Mouse (Mus musculus): Measurements from ENCODE around the gene Kiss1r.
"Not testable (repeated sequence)": the region's sequence is repeated elsewhere in the genome, so short reads cannot be mapped to it uniquely, and the experiment has no call there.

Gene Kiss1r

DNA sequence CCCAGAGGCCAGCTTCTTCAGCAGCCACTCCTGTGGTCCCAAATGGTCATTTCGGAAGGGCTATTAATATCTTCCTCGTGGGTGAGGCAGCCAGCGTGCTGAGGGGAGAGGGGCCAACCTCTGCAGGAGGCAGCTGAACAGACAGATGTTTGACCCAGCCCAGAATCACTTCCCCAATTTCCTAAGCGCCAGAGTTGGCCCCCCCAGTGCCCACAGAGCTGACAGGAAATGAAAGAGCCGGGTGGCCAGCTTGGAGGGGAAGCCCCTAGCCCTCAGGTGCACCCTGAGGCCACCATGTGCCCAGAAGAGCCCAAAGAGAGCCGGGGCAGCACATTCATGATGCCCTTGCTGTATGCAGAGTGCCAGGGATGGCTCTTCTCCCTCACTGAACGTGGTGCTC lies 24.0 kb downstream of the Kiss1r start:
- DNase-seq (ENCODE audit: low spot score): no peak

DNA sequence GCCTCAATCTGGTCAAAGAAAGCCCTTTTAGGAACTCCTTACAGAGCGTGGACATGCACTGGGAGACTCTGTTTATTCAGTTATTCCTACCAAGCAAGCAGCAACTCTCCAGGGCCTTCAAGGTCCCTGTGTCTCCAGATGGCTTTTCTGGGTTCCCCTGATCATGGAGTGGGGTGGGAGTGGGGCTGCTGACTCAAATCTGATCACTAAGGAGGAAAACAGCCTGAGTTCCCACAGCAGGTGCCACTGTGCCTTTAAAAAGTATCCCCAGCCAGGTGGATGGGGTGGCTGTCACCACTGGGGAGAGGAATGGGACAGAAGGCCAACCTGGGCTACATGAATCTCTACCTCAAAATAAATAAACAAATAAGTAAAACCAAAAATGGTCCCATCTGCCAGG lies 26.2 kb downstream of the Kiss1r start:
- no peak for DNase-seq (ENCODE audit: low spot score)

DNA sequence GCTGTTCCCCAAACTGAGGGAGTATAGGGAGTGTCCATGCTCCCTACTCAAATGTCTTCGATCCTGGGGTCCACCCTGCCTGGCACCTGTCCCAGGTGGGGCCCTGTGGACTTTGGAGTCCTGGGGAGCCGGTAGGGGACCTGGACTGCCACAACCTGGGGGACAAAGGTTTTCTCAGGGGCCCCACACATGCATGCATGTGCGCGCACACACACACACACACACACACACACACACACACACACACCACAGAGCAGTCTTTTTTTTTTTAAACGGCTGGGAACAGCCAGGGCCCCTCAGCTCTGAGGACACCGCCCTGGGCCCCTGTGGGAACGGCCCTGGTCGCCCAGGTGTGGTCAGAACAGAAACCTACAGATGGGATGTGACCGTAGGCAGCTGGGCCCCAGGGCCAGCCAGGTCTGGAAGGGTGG lies 26.7 kb downstream of the Kiss1r start:
- DNase-seq (ENCODE audit: low spot score): no peak

DNA sequence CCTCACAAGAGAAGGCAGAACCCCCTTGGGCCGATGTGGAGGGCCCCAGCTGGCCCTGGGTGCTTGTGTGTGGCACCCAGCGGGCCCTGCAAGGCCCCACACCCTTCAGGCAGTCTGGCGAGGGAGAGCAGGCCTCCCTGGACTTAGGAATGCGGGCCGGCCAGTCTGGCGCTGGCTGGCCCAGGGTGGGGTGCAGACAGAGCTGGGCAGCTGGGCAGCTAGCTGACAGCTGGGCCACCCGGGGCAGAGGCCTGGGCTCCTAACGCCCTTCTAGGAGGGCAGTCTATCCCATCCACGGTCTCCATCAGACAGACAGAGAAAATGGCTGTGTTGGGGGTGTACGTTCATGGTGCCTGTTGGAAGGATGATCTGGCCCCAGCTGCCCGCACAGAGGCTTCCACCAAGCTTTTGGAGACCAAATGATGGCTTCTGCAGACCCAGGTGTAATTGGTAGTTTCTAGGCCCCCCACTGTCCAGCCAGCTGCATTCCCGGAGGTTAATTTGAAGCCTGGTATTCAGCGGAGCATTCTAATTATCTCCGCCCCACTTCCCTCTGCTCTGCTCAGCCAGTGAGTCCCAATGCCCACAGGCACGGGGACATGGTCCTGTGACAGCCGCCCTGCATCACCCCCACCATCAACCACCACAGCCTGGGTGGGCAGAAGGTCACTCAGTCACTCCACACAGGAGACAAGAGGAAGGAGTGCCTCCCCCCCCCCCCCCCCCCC lies 28.9 kb downstream of the Kiss1r start:
- peak; percentile 50 for DNase-seq (ENCODE audit: low spot score)

DNA sequence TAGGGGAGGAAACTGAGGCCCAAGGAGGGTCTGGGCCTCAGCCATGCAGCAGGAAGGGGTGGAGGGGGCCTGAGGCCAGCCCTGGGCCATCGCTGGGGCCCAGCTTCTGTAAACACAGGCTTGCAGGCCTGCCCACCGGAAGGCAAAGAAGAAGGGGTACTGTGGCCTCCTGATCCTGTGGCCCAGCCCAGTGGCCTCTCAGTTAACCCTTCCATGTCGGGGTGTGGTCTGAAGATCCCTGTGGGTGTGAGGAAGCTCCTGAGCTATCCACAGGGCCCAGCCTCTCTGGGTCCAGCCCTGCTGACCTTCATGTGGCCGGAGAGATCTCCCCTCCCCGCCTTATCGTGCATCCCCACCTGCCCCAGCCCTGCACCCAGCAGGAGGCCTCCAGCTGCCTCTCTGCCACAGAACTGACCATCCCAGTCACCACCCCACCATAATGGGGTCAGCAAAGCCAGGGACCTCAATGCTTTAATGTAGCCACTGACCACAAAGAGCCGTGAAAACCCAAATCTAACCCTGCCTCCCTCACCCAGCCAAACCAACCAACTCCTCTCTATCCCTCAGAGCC lies 30.1 kb downstream of the Kiss1r start:
- DNase-seq (ENCODE audit: low spot score): peak; percentile 84

DNA sequence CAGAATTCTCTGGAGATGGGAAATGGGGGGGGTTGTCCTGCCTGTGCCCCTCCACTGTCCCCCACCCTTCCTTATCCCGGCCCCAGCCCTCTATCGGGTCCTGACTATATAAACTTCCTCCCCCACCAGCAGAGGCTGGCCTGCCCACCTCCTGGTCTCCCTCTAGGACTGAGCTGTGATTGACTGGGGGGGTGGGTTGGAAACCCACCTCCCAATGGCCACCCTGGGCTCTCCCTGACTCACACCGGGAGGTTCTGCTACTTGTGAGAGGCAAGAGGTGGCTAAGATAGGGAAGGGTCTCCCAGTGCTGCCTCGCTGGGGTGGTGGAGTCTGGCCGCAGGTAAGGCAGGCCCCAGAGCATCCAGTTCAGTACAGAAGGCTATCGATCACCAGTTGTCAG lies 30.7 kb downstream of the Kiss1r start:
- DNase-seq (ENCODE audit: low spot score): no peak

DNA sequence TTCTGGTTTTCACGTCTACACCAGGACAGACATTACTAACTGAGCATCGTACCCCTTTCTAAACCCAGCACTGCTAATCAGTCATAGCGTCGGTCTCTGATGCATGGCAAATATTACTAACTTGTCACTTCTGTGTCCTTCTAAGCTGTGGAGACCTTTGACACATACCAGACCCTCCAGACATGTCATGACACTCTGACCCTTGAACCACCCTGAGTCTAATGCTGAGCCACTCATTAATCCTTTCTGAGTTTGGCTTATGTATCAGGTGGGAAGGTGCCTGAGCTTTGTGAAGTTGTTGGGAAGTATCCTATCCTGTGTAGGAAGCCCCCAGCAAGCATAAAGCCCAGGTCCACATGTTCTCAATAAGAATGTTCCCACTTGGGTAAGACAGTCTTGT lies 33.1 kb downstream of the Kiss1r start:
- peak; percentile 79 for DNase-seq (ENCODE audit: low spot score)

DNA sequence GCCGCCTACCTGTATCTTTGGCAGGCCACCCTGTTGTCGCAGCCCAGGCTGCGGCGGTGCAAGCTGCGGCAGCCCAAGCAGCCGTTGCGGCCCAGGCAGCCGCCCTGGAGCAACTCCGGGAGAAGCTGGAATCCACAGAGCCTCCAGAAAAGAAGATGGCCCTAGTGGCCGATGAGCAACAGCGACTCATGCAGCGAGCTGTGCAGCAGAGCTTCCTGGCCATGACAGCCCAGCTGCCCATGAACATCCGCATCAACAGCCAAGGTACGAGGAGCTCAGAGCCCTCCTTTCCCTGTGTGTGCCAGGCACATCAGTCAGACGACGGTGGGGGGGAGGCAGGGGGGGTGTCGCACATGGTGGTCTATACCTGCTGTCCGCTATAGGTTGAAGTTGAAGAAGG lies 33.9 kb downstream of the Kiss1r start:
- DNase-seq (ENCODE audit: low spot score): no peak

DNA sequence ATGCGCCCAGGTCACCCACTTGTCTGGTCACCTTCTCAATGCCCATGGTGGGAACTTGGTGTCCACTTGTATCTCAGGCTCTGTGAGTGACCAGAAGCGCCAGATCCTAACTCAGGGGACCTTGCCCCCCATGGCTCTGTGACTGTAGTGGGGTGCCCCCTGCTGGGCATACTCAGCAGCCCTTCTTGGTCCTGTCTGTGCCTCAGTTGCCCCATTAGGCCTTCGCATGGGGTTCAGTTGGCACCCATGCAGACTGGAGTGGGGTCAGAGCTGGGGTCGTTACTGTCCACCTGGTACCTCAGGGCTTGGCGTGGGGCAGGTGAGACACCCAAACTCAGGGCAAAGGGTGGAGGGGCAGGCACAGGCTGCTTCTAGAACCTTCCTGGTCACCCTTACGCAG lies 37.2 kb downstream of the Kiss1r start:
- DNase-seq (ENCODE audit: low spot score): no peak

DNA sequence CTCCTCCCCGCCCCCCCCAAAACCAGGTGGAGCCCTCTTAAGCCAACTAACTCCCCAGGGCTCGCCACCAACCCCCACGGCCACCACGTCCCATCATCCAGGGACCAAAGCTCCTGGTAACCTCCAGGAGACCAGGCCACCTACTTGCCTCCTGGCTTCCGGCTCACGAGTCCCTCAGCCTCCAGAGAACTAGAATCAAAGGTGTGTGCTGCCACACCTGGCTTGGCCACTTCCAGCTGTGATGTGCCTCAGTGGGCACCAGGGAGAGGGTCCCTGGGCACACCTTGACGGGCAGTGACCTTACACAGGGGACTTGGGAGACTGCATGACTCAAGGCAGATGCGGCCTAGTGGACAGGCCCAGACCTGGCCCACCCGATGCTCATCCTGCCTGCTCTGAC lies 38.9 kb downstream of the Kiss1r start:
- DNase-seq (ENCODE audit: low spot score): no peak

DNA sequence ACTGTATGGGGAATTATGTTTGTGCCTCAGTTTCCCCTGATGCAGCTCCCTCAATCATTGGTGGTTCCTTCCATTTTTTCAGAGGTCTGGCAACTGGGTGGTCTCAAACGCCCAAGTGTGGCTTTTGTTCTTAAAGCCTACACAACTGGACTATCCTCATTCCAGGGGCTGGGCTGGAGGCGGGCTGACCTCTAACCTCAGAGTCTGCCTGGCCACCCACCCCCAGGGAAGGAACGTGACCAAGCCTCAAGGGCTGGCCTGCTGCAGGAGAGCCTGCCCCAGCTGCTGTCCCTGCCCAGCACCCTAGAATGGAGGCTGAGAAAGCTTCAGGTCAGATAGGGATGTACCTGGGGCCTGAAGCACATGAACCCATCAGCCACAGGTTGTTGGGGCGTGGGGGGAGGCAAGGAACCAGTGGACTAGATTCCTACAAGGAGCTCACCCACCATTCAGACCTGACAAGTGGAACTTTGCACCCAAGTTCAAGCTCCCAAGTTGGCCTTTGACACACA lies 39.9 kb downstream of the Kiss1r start:
- peak; percentile 79 for DNase-seq (ENCODE audit: low spot score)

DNA sequence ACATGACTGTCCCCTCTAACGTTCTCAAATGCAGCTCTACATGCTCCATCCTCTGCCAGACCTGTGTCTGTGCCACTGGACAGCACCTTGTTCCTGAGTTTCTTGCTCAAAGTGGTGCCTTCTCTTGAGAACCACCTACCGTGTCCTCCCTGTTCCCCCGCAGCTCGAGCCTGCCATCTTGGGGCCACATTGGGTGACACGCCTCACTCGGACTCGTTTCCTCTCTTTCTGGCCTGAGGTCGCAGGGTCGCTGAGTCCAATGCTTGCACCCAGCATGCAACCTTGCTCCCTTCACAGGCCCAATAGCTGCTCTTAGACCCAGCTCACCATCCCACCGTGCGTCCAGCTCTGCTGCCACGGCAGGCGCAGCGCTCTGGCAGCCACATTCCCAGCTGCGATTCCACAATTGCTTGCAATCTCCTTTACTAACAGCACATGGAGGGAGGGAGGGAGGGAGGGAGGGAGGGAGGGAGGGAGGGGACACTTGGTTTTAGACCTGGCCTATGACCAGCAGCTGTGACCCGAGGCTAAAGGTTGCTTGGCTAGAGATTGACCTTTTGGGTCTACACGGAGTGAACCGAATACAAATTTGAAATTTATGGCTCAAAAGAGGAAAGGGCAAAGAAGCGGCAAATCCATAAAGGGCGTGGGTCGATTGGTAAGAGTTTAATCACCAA lies 41.5 kb downstream of the Kiss1r start:
- DNase-seq (ENCODE audit: low spot score): peak; percentile 90

DNA sequence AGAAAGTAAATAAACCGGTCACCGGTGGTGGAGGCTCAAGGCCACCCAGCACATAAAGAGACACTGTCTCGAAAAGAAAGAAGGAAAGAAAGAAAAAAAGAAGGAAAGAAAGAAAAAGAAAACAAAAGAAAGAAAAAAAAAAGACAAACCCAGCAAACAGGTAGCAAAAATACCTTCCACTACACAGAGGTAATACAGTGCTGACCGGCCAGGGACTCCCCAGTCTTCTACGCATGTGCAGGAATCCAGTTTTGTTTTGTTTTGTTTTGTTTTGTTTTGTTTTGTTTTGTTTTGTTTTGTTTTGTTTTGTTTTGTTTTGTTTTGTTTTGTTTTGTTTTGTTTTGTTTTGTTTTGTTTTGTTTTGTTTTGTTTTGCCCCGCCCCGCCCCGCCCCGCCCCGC lies 42.6 kb downstream of the Kiss1r start:
- not testable (repeated sequence) for DNase-seq (ENCODE audit: low spot score)

DNA sequence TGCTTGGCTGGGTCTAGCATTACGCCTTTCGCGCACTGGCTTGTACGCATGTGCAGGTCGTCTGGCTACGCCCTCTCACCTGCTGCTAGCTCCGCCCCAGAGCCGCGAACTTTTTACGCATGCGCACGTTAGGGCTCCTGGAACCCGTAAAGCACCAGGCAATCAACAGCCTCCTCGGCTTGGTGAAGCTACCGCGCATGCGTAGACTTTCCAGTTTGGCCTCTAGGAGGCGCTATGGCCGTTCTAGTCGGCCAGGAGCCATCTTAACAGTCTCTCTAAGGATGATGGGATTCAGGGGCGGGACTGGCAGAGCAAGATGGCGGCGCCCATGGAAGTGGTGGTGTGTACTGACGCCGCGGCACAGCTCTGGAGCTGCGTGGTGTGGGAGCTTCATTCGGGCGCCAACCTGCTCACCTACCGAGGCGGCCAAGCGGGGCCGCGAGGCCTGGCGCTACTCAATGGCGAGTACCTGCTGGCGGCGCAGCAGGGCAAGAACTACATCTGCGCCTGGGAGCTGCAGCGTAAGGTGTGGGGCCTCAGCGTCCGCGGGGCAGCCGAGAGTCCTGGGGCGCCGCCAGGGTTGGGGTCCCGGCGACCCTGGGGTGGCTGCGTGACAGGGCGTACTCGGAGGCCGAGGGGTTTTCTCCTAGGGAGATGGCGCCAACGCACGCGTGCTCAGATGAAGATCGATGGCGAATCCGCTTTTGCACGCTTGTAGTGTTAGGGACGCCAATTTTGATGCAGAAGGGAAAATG lies 43.3 kb downstream of the Kiss1r start, which contains the start of gene Wdr18:
Gene Wdr18 (plus strand): TSS at position 306 of the 755 bp plus-strand sequence.
- DNase-seq (ENCODE audit: low spot score): peak; percentile 100

DNA sequence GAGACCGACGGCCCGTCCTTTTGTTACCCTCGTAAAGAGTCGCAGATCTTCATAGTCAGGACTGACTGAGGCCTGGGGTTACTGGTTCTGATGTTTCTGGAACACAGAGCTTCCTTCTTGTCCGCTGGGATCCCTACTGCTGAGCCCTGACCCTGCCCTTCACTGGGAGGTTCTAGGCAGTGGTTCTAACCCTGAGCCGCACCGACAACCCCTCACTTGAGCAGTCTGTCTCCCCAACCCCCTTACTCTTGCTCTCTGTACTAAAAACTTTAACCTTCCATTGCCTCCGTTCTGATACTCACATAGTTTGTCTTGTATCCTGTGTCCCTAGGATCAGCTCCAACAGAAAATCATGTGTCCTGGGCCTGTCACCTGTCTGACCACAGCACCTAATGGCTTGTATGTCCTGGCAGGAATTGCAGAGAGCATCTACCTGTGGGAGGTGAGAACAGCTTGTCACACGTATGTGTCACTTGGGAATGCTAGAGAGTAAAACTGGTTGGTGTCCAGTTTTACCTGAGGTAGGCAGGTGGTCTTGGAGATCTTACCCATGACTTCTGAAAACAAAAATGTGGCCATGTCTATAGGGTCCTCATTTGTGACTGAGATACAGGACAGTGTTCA lies 44.0 kb downstream of the Kiss1r start:
- no peak for DNase-seq (ENCODE audit: low spot score)

DNA sequence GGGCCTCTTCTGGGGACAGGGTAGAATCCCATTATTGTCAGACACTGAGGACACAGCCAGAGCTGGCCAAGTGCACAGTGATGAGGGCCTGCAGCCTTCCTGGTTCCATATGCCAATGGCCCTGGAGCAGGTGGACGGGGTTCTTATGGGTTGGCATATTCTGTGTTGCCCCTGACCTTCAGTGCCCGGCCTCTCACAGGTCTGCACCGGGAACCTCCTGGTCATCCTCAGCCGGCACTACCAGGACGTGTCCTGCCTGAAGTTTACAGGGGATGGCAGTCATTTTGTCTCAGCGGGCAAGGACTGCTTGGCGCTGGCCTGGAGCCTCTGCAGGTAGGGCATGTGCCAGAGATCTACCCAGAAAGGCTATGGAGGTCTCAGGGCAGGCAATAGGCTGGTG lies 48.0 kb downstream of the Kiss1r start:
- no peak for DNase-seq (ENCODE audit: low spot score)

DNA sequence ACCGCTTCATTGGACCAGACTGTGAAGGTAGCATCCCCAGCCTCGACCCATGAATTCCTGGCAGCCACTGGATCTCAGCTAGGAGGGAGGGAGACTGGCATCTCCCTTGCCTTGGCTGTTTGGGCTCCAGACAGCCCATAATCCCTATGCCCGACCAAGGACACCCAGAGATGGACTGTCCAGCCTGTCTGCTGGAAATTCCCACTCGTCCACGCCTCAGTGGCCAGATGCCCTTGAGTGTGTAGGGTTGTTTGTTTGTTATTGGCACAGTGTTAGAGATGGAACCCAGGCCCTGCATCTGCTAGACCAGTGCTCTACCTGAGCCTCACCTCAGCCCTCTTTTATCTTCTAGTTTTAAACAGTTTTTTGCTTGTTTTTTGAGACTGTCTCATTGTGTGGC lies 48.6 kb downstream of the Kiss1r start:
- no peak for DNase-seq (ENCODE audit: low spot score)

DNA sequence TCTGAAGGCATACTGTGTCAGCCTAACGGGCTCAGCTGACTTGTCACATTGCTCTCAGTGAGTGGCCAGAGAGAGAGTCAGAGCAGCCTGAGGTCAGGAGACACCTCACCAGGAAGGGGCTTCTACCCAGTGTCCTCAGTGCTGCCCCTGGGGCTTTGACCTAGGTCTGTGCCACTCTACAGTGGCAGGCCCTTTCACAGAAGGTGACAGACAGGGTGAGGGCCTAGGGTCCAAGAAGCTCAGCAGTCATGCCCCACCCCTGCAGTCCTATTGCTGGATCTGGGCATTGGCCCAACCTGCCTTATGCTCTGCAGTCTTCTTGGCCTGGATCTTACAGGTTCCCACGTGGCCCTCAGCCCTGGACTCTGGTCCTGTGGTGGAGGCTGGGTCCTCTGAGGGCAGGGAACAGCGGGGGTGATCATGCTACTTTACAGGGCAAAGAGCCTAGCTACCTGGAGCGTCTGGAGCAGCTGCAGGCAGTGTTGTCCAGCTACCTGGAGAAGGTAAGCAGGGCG lies 50.2 kb downstream of the Kiss1r start:
- DNase-seq (ENCODE audit: low spot score): no peak

DNA sequence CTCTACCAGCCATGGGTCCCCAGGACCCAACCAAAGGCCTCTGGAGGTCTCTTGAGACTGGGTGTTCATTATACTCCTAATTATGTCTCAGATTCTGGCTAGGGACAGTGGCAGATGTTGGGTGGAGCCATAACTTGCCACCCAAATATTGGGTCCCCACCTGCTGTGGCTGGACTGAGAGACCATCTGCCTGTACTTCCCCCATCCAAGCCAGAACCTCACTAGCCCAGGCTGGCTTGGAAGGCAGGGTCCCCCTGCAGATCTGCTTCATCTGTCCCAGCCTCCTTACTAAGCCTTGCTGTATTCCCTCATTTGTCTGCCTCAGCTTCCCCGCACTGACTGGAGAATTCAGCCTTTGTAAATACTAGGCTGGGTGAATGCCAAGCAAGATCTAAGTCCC lies 51.4 kb downstream of the Kiss1r start:
- DNase-seq (ENCODE audit: low spot score): no peak

DNA sequence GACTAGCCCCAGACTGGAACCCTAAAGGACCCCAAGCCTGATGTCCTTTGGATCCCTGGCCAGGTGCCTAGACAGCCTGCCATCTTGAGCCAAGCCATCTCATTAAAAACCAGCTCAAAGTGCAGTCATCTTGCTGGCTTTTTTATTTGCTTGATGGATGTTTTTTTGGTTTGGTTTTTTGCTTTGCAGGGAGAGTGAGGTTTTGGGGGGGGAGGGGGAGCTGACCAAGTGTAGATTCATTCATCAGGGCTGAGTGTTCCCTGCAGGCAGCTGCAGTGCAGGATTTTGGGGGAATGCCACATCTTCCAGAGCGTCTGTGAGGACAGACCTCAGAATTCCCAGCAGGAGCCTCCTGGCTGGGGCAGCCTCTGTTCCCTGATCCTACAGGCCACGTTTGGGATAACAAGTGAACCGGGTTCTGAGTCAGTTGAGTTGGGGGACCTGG lies 52.4 kb downstream of the Kiss1r start:
- DNase-seq (ENCODE audit: low spot score): no peak

DNA sequence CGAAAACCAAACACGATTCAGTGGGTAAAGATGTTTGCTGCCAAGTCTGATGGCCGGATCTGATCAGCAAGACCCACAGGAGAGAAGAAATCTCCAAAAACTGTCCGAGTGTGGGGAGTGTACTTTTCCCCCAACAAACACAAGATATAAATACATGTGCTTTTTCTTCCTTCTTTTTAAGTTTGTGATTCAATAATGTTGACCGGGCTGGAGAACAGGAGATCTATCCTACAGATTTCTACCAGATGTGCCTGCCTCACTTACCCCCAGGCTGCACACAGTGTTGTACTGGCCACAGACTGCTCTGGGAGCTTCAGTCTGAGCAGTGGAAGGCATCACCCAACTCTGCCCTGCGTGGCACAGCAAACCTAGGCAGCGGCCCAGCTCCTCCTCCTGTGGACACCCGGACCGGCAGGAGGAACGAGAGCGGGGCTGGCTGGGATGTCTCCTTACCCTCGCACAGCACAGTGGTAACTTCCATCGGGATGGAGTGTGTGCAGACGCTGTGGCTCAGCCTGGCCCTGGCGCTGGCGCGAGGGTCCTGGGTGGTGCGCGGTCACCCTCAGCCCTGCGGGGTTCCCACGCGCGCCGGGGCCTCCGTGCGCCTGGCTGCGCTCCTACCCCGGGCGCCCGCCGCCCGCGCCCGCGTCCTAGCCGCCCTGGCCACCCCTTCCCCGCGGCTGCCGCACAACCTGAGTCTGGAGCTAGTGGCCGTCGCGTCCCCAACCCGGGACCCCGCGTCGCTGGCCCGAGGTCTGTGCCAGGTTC lies 53.8 kb downstream of the Kiss1r start, which contains the start of gene Grin3b:
Gene Grin3b (plus strand): TSS at position 301 of the 768 bp plus-strand sequence.
- DNase-seq (ENCODE audit: low spot score): no peak

Data from yolk sac, embryonic 10.5 days (tissue).